Mouse (Mus musculus): ENCODE measurements at regions not wholly inside any gene's neighbourhood (a gene's known extent, or its start where the extent isn't known, plus 50 kb on each side); places are given as distances from the start of the nearest gene placed in this dataset.
A peak's percentile ranks its signal among the peaks of the same experiment; 100 is the strongest.
"Not testable (repeated sequence)": the region's sequence is repeated elsewhere in the genome, so short reads cannot be mapped to it uniquely, and the experiment has no call there.

DNA sequence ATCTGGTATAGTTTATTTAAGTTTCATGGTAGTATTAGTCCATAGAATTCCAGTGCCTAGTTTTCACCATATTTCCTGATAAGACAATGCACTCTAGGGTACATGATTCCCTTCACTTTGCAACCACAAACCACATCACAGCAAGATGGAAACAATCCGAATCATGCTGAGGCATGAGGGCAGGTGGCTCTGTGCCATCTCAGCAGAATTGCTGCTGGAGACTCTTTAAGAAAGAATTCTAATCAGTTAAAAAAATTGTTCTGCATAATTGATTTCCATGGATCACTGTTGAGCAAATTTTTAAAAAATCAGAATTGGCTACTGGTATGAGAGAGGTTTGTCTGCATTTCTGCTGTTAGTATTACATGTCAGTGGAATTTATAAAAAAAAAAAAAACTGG lies 1451.1 kb upstream of the Pcdh20 start:
- TF ChIP-seq GATA1 (IDR thresholded peaks at IDR 0.05; ENCODE audit: borderline replicate concordance, low read length) (no peak), GATA2 (IDR thresholded peaks at IDR 0.05; ENCODE audit: borderline replicate concordance, low read depth, low read length) (no peak), TAL1 (conservative IDR thresholded peaks at IDR 0.05; ENCODE audit: low read depth, low read length) (no peak), POLR2AphosphoS5 (IDR thresholded peaks at IDR 0.05; ENCODE audit: insufficient replicate concordance, low read depth, low read length) (no peak), CTCF (IDR thresholded peaks at IDR 0.05; ENCODE audit: low read depth, low read length) (no peak)
- ATAC-seq (ENCODE audit: extremely low read depth, insufficient number of reproducible peaks, low FRiP score, poor library complexity, severe bottlenecking), result no peak
- no peak overlapping the region for H3K4me3 ChIP-seq (ENCODE audit: low read depth, low read length)

DNA sequence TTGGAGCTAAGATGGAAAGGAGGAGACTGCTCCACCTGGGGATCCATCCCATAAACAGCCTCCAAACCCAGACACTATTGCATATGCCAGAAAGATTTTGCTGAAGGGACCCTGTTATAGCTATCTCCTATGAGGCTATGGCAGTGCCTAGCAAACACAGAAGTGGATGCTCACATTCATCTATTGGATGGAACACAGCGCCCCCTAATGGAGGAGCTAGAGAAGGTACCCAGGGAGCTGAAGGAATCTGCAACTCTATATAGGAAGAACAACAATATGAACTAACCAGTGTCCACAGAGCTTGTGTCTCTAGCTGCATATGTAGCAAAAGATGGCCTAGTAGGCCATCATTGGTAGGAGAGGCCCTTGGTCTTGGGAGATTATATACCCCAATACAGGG lies 1449.4 kb upstream of the Pcdh20 start:
- ATAC-seq (ENCODE audit: extremely low read depth, insufficient number of reproducible peaks, low FRiP score, poor library complexity, severe bottlenecking); H3K4me3 ChIP-seq (ENCODE audit: low read depth, low read length); H3K9me3 ChIP-seq (replicated peaks); H3K36me3 ChIP-seq (replicated peaks); H3K27me3 ChIP-seq (ENCODE audit: insufficient read depth, low read length); DNase-seq (ENCODE audit: low spot score); H3K4me1 ChIP-seq (ENCODE audit: insufficient read depth, low read depth, low read length): not testable (repeated sequence)

More for the DNA sequence above, 1451.1 kb upstream of the Pcdh20 start:
- Histone ChIP-seq H3K9me3 (replicated peaks) (no peaks in the 10 kb centered on the region), H3K36me3 (replicated peaks) (no peaks in the 10 kb centered on the region), H3K4me1 (ENCODE audit: insufficient read depth, low read depth, low read length) (no peaks in the 10 kb centered on the region), H3K27me3 (ENCODE audit: insufficient read depth, low read length) (no peaks in the 10 kb centered on the region)
- no peak for DNase-seq (ENCODE audit: low spot score)

DNA sequence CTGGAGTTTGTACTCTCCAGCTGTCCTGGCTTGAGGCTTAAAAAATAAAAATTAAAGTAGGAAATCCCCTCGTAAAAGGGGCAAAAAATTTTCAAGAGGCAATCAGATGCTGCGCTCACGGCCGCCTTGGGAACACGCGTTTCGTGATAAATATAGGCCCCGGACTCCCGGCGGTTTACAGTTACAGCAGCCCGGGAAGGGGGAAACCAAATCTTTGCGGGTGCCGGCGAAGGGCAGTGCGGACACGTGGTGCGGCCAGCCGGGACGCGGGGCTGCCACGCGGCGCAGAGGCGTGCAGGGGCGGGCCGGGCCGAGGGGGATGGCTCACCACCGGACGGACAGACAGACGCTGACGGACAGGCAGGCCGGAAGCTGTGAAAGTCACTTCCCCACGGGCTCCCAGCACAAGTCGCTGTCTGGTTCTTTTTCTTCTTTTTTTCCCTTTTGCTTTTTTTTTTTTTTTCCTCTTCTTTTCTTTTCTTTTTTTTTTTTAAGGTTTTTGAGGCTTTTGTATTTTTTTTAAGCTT lies 1427.6 kb upstream of the Pcdh20 start:
- Histone ChIP-seq H3K4me3 (ENCODE audit: low read depth, low read length) (peak overlapping the region; percentile 61), H3K9me3 (replicated peaks) (peaks cover 20% of the 10 kb centered on the region)
- DNase-seq (ENCODE audit: low spot score); H3K27me3 ChIP-seq (ENCODE audit: insufficient read depth, low read length); H3K4me1 ChIP-seq (ENCODE audit: insufficient read depth, low read depth, low read length); H3K36me3 ChIP-seq (replicated peaks): not testable (repeated sequence)
- peak; percentile 60; the same call in 1 of the 2 replicates for ATAC-seq (ENCODE audit: extremely low read depth, insufficient number of reproducible peaks, low FRiP score, poor library complexity, severe bottlenecking)

DNA sequence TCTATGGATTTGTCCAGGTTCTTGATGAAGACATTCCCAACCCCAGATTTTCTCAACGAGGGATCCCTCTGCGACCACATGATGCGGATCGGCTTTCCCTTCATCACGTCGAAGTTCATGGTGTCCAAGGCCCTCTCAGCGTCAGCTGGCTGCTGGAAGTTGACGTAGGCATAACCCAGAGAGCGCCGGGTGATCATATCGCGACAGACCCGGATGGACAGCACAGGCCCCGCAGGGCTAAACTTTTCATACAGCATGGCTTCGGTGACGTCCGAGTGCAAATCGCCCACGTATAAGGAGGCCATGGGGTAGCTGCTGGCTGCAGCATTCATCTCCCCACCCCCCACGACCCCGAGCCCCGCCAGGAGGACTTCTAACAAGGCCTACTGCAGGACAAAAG lies 1426.9 kb upstream of the Pcdh20 start:
- H3K36me3 ChIP-seq (replicated peaks); H3K4me3 ChIP-seq (ENCODE audit: low read depth, low read length); DNase-seq (ENCODE audit: low spot score); H3K4me1 ChIP-seq (ENCODE audit: insufficient read depth, low read depth, low read length); ATAC-seq (ENCODE audit: extremely low read depth, insufficient number of reproducible peaks, low FRiP score, poor library complexity, severe bottlenecking); H3K27me3 ChIP-seq (ENCODE audit: insufficient read depth, low read length): not testable (repeated sequence)
- peaks cover 20% of the 10 kb centered on the region for H3K9me3 ChIP-seq (replicated peaks)

DNA sequence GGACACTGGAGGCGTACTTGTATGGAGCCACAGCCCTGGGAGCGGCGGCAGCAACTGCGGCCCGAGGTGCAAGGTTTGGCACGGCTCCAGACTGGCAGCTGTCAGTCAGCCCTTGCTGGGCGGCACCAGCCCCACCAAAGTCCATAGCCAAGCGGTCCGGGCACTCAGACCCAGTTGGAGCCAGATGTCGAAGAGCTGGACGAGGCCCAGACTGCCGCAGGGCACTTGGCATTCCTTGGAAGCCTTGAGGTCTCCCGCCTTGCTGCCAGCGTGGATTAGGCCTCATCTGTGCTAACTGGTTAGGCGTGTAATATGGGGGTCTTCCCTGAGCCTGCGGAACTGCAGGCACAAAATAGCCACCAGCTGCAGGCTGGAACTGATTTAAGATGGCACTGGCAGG lies 1425.7 kb upstream of the Pcdh20 start:
- DNase-seq (ENCODE audit: low spot score); H3K4me1 ChIP-seq (ENCODE audit: insufficient read depth, low read depth, low read length); ATAC-seq (ENCODE audit: extremely low read depth, insufficient number of reproducible peaks, low FRiP score, poor library complexity, severe bottlenecking): not testable (repeated sequence)

More for the DNA sequence above, 1425.7 kb upstream of the Pcdh20 start:
- not testable (repeated sequence) for H3K36me3 ChIP-seq (replicated peaks); H3K4me3 ChIP-seq (ENCODE audit: low read depth, low read length); H3K27me3 ChIP-seq (ENCODE audit: insufficient read depth, low read length)
- H3K9me3 ChIP-seq (replicated peaks), result peaks cover 20% of the 10 kb centered on the region

All from G1E (cell line).